Mouse (Mus musculus) activated CD4-positive, CD25-positive, alpha-beta regulatory T cell, adult 4 months (primary cell): ENCODE results near the gene Gm36176. TPM values are rescaled to one million over a fixed set of nuclear protein-coding genes. Genes with fewer than 3 reads are reported as not detected.

Source experiments
- ATAC-seq: one replicate; pipeline ENCODE4 v1.8.0; 2017
- polyA plus RNA-seq, 2 experiments: library from polyadenylated mRNA; unstranded; fragments of 100-300 nt; shearing (Covaris generic); gene quantifications; one replicate each; pipeline ENCODE4 v1.2.1; 2017

Gm36176 gene
- polyA plus RNA-seq, 2 experiments from 2014 or later, result not detected

DNA sequence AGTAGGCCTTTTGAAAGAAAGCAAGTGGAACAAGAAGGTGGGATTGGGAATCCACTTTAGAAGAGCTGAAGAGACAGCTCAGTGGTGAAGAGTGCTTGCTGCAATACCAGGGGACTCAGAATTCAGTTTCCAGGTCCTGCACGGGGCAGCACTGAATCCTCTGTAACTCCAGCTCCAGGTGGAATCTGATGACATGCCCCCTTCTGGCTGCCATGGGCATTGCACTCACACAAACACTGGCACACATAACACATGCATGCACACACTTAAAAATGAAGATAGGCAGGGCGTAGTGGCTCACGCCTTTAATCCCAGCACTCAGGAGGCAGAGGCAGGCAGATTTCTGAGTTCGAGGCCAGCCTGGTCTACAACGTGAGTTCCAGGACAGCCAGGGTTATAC lies 36.0 kb downstream of the Gm36176 start:
- ATAC-seq, result no peak

GRCm38 (mm10) chr10:77886007-77886747 lies 39.6 kb downstream of the Gm36176 start:
- ATAC-seq, result no peak

DNA sequence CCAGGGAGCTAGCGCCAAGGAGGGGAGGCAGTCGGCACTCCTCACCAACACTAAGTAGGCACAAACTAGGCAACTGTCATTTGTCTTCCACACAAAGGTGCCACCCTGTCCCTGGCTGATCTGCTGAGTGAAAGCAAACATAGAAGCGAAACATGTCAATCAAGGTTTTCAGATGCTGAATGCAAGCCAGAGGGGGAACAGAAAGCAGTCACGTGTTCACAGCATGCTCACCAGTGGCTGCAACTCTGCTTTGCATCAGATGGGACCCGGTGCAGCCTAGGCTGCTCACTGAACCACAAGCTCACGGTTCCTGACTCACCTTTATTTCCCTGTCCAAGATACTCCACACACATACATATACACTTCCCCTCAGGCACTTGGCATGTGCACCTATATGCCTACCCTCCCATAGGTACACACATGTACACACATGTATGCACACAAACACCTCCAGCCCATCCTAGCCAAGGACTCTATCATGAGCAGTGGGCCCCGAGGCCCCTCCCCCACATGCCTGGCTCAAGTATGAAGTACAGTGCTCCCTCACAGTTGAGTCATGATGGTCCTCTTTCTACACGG lies 44.5 kb downstream of the Gm36176 start:
- ATAC-seq, result no peak

- no peak for ATAC-seq
These were observed 49.0 kb downstream of the Gm36176 start for GRCm38 (mm10) chr10:77895562-77895961.

Other genes starting within 250 kb of the Gm36176 start
- 10 to 100 TPM; 75.5 to 83.8 TPM for gene Sumo3, start 240.7 kb upstream of the Gm36176 start, polyA plus RNA-seq
- 1 to 10 TPM in 1 of 2 experiments, not detected in 1; 6.5 TPM for gene Gm49325, start 240.6 kb upstream of the Gm36176 start, polyA plus RNA-seq
- 10 to 100 TPM; 36.5 to 39.3 TPM for gene Ube2g2, start 224.5 kb upstream of the Gm36176 start, polyA plus RNA-seq
- under 1 TPM; 0.38 to 0.40 TPM for gene Tspear, start 160.2 kb upstream of the Gm36176 start, polyA plus RNA-seq
- not detected for gene Gm19402, start 156.0 kb upstream of the Gm36176 start, polyA plus RNA-seq
- gene Gm9508, start 149.6 kb upstream of the Gm36176 start, polyA plus RNA-seq, result not detected
- not detected for gene Gm10272, start 140.2 kb upstream of the Gm36176 start, polyA plus RNA-seq
- gene Gm10024, start 135.3 kb upstream of the Gm36176 start, polyA plus RNA-seq, result not detected
- gene Gm10142, start 131.0 kb upstream of the Gm36176 start, polyA plus RNA-seq, result not detected
- gene Krtap12-1, start 126.2 kb upstream of the Gm36176 start, polyA plus RNA-seq, result not detected
- not detected for gene Gm10100, start 120.3 kb upstream of the Gm36176 start, polyA plus RNA-seq
- gene Gm18596, start 104.2 kb upstream of the Gm36176 start, polyA plus RNA-seq, result not detected
- gene Gm9736, start 95.4 kb upstream of the Gm36176 start, polyA plus RNA-seq, result not detected
- not detected for gene Gm3233, start 87.1 kb upstream of the Gm36176 start, polyA plus RNA-seq
- not detected for gene Gm3238, start 75.5 kb upstream of the Gm36176 start, polyA plus RNA-seq
- not detected for gene Gm7138, start 69.9 kb upstream of the Gm36176 start, polyA plus RNA-seq
- gene Gm3250, start 64.3 kb upstream of the Gm36176 start, polyA plus RNA-seq, result not detected
- not detected for gene Gm7137, start 58.6 kb upstream of the Gm36176 start, polyA plus RNA-seq
- not detected for gene Gm9639, start 51.7 kb upstream of the Gm36176 start, polyA plus RNA-seq
- not detected for gene Gm19668, start 47.7 kb upstream of the Gm36176 start, polyA plus RNA-seq
- not detected for gene Gm9507, start 35.0 kb upstream of the Gm36176 start, polyA plus RNA-seq
- gene Gm2696, start 32.1 kb upstream of the Gm36176 start, polyA plus RNA-seq, result not detected
- not detected for gene Krtap10-4, start 19.7 kb upstream of the Gm36176 start, polyA plus RNA-seq
- not detected for gene Krtap10-10, start 10.9 kb upstream of the Gm36176 start, polyA plus RNA-seq
- not detected for gene Gm10318, start 6.1 kb downstream of the Gm36176 start, polyA plus RNA-seq
- not detected for gene Gm3285, start 15.2 kb downstream of the Gm36176 start, polyA plus RNA-seq
- not detected for gene Lrrc3, start 55.7 kb downstream of the Gm36176 start, polyA plus RNA-seq
- gene Trpm2, start 123.8 kb downstream of the Gm36176 start, polyA plus RNA-seq, result under 1 TPM; 0.38 TPM
- 10 to 100 TPM in 1 of 2 experiments, 1 to 10 TPM in 1; 7.1 to 11.1 TPM for gene 1810043G02Rik, start 131.7 kb downstream of the Gm36176 start, polyA plus RNA-seq
- 10 to 100 TPM; 40.4 to 82.9 TPM for gene Pfkl, start 163.3 kb downstream of the Gm36176 start, polyA plus RNA-seq
- gene Dnmt3l, start 195.1 kb downstream of the Gm36176 start, polyA plus RNA-seq, result not detected
- gene Aire, start 196.8 kb downstream of the Gm36176 start, polyA plus RNA-seq, result under 1 TPM in 1 of 2 experiments, not detected in 1; 0.44 TPM
- gene Icosl, start 222.5 kb downstream of the Gm36176 start, polyA plus RNA-seq, result 1 to 10 TPM; 5.5 to 9.3 TPM